Comparison of ENCODE assay signal across 10 mouse cellular contexts in the genomic region with DNA sequence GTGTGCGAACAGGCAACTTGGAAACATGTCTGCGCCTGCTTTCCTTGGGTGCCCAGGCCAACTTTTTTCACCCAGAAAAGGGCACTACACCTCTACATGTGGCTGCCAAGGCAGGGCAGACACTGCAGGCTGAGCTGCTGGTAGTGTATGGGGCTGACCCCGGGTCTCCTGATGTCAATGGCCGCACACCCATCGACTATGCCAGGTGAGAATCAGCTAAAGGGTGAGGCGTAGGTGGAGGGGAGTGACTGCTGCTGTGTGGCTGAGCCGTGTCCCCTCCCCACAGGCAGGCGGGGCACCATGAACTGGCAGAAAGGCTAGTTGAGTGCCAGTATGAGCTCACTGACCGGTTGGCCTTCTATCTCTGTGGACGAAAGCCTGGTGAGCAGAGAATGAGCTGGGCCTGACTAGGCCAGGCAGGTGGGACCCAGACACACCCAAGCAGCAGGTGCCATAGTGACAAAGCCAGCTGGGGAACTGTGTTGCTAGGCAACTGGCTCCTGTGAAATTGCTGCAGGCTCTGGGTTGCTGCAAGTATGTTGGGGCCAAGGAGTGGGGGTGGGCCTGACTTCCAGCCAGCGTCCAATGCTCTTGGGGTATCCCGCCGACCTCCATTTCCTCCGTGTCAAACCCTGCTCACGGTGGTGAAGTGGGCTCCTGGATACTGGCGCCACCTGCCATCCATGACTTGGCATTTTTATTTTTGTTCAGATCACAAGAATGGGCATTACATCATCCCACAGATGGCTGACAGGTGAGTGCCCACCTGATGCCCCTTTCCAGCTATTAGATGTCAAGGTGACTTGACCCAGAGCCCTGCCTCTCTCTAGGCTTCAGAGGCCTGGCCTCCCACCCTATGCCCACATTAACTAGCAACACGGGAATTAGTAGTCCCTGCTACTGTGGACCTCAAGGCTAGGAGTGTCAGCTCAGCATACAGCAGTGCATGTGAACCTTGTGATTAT. TPM values are rescaled to one million over a fixed set of nuclear protein-coding genes. Genes with fewer than 3 reads are reported as not detected.
DNase-seq lines count a peak whose midpoint lies in the region; ATAC-seq and TF ChIP-seq lines count a peak whose summit lies in the region.
"Had no signal": no experiment of that assay in that cellular context is flagged by ENCODE, and none has a peak within 500 bp of the region (broad histone marks: within the 10 kb centered on the region; RNA-seq: fewer than 3 reads in every experiment).

No protein-coding gene starts in this region.

- H3K4me1 ChIP-seq in kidney, adult 2 months (ENCODE audit: control insufficient read depth, insufficient read depth, low read length), result peaks cover 13% of the 10 kb centered on the region
- H3K4me1 ChIP-seq in neural tube, embryonic 14.5 days (ENCODE audit: control insufficient read depth, insufficient read depth, low read length), result peaks cover 14% of the 10 kb centered on the region

- no peak for ATAC-seq in neural tube, embryonic 14.5 days (ENCODE audit: low read depth)
- ATAC-seq in granulocyte monocyte progenitor cell, adult 5-6 weeks (replicated peaks; ENCODE audit: poor library complexity, severe bottlenecking), result no peak

- no peak overlapping the region for H3K27ac ChIP-seq in kidney, adult 2 months (ENCODE audit: insufficient read depth, low read depth, low read length)
- H3K27ac ChIP-seq in neural tube, embryonic 14.5 days (ENCODE audit: low read depth, low read length), result no peak overlapping the region

- WGBS in kidney, adult 2 months, result 72% methylated on average over 17 of the region's 17 CpGs
- WGBS in neural tube, embryonic 14.5 days, result 71% methylated on average over 17 of the region's 17 CpGs

- no peak overlapping the region for H3K4me3 ChIP-seq in kidney, adult 2 months (ENCODE audit: insufficient read depth, low read depth, low read length)
- no peak overlapping the region for H3K4me3 ChIP-seq in neural tube, embryonic 14.5 days (ENCODE audit: low read depth, low read length)

- peak; percentile 25 for DNase-seq in kidney, adult 9 months
- DNase-seq in kidney, adult 2 months, result no peak
- peak; percentile 5 for DNase-seq in right cerebral cortex, postnatal 14 days
- no peak for DNase-seq in right cerebral cortex, postnatal 36 days (ENCODE audit: low spot score in 2 of 2)
- peak; percentile 55 to 57 for DNase-seq in cerebellum, postnatal 25 days

- 0 out of 2 replicates have a peak overlapping the region, but pooled peaks have one; percentile 2 for H3K9ac ChIP-seq in neural tube, embryonic 14.5 days (replicated peaks; ENCODE audit: low read depth, low read length)

- no peak for TF ChIP-seq POLR2A in kidney, adult 2 months (IDR thresholded peaks at IDR 0.05; ENCODE audit: low read depth, low read length)

- H3K4me2 ChIP-seq in neural tube, embryonic 14.5 days (ENCODE audit: low read depth, low read length), result no peak overlapping the region

- TF ChIP-seq CTCF in kidney, adult 2 months (conservative IDR thresholded peaks at IDR 0.05; ENCODE audit: insufficient read depth, insufficient read length, low read depth, low read length), result no peak

- no peaks in the 10 kb centered on the region for H3K27me3 ChIP-seq in kidney, adult 2 months (replicated peaks; ENCODE audit: control insufficient read depth, insufficient read depth, low read length)
- H3K27me3 ChIP-seq in neural tube, embryonic 14.5 days (ENCODE audit: control insufficient read depth, insufficient read depth, low read length), result no peaks in the 10 kb centered on the region

- H3K9me3 ChIP-seq in neural tube, embryonic 14.5 days (ENCODE audit: control insufficient read depth, low read length), result no peaks in the 10 kb centered on the region

- no peaks in the 10 kb centered on the region; the same call in 1 of the 2 replicates for H3K36me3 ChIP-seq in kidney, adult 2 months (ENCODE audit: control insufficient read depth, insufficient read depth, low read length)
- peaks cover 43% of the 10 kb centered on the region for H3K36me3 ChIP-seq in neural tube, embryonic 14.5 days (ENCODE audit: control insufficient read depth, insufficient read depth, low read length)

RNA-seq across cellular contexts. Expression of a gene that starts 7.3 kb away (rescaled TPM):
- polyA plus RNA-seq in kidney, adult 2 months (2012; rRNA removed), result 53.2 and 58.5 TPM in 2 replicates
- polyA plus RNA-seq in neural tube, embryonic 14.5 days (2014; fragmentation: Nextera tagmentation; extraction: Ambion mirVana), result 20.3 and 21.6 TPM in 2 replicates
- 33.6 and 47.7 TPM in 2 replicates for total RNA-seq in granulocyte monocyte progenitor cell, adult 5-6 weeks (2014; fragmentation: Nextera tagmentation)
- total RNA-seq in granulocyte monocyte progenitor cell, adult 5-6 weeks (2017), result 10.3 and 16.4 TPM in 2 replicates

RNA-seq across cellular contexts. Expression of a gene that starts 11.2 kb away (rescaled TPM):
- polyA plus RNA-seq in kidney, adult 2 months (2012; rRNA removed), result 22.3 and 31.4 TPM in 2 replicates
- polyA plus RNA-seq in neural tube, embryonic 14.5 days (2014; fragmentation: Nextera tagmentation; extraction: Ambion mirVana), result 38.2 and 47.7 TPM in 2 replicates
- 14.9 and 20.0 TPM in 2 replicates for total RNA-seq in granulocyte monocyte progenitor cell, adult 5-6 weeks (2014; fragmentation: Nextera tagmentation)
- 3.1 and 4.8 TPM in 2 replicates for total RNA-seq in granulocyte monocyte progenitor cell, adult 5-6 weeks (2017)

RNA-seq across cellular contexts. Expression of a gene that starts 14.3 kb away (rescaled TPM):
- 2.7 and 3.2 TPM in 2 replicates for polyA plus RNA-seq in kidney, adult 2 months (2012; rRNA removed)
- 1.5 and 1.8 TPM in 2 replicates for polyA plus RNA-seq in neural tube, embryonic 14.5 days (2014; fragmentation: Nextera tagmentation; extraction: Ambion mirVana)
- 3.4 and 9.6 TPM in 2 replicates for total RNA-seq in granulocyte monocyte progenitor cell, adult 5-6 weeks (2014; fragmentation: Nextera tagmentation)
- total RNA-seq in granulocyte monocyte progenitor cell, adult 5-6 weeks (2017), result 2.6 and 3.6 TPM in 2 replicates

RNA-seq across cellular contexts. Expression of a gene that starts 15.1 kb away (rescaled TPM):
- 19.4 and 24.4 TPM in 2 replicates for polyA plus RNA-seq in kidney, adult 2 months (2012; rRNA removed)
- 10.6 and 12.8 TPM in 2 replicates for polyA plus RNA-seq in neural tube, embryonic 14.5 days (2014; fragmentation: Nextera tagmentation; extraction: Ambion mirVana)
- 2.5 and 3.3 TPM in 2 replicates for total RNA-seq in granulocyte monocyte progenitor cell, adult 5-6 weeks (2014; fragmentation: Nextera tagmentation)
- total RNA-seq in granulocyte monocyte progenitor cell, adult 5-6 weeks (2017), result 1.8 and 2.8 TPM in 2 replicates

RNA-seq across cellular contexts. Expression of a gene that starts 18.4 kb away (rescaled TPM):
- polyA plus RNA-seq in kidney, adult 2 months (2012; rRNA removed), result not detected in 2 replicates
- not detected in 2 replicates for polyA plus RNA-seq in neural tube, embryonic 14.5 days (2014; fragmentation: Nextera tagmentation; extraction: Ambion mirVana)
- not detected in 2 replicates for total RNA-seq in granulocyte monocyte progenitor cell, adult 5-6 weeks (2014; fragmentation: Nextera tagmentation)
- total RNA-seq in granulocyte monocyte progenitor cell, adult 5-6 weeks (2017), result 0.52 TPM in 1 of 2 replicates, not detected in the other
- total RNA-seq: heart, adult 8-10 months; layer of hippocampus, postnatal 36 days had no signal
- polyA plus RNA-seq: lung, embryonic 16.5 days had no signal

Comparison
In these comparisons a context has a peak if more than half of its experiments do, and no peak if none do; other contexts are left out.
1. DNase-seq: peak in kidney, adult 9 months (single experiment), right cerebral cortex, postnatal 14 days (single experiment) and cerebellum, postnatal 25 days (2 of 2); none in kidney, adult 2 months (single experiment) and right cerebral cortex, postnatal 36 days (0 of 2).